Mouse (Mus musculus) olfactory bulb, adult 2 months (tissue): ENCODE measurements around the gene Immp2l. TPM values are rescaled to one million over a fixed set of nuclear protein-coding genes. Genes with fewer than 3 reads are reported as not detected.
"Not testable (repeated sequence)": the region's sequence is repeated elsewhere in the genome, so short reads cannot be mapped to it uniquely, and the experiment has no call there.

Experiments used
- H3K27ac ChIP-seq: fragments of 200-500 bp; 2 replicates; pipeline ENCODE4 v1.5.1; 2012; ENCODE audit warnings: low read depth, low read length; ENCODE audit not compliant: insufficient read depth
- H3K4me1 ChIP-seq: fragments of 200-500 bp; 2 replicates; pipeline ENCODE4 v1.6.1; 2012; ENCODE audit warnings: low read length; ENCODE audit not compliant: control insufficient read depth, insufficient read depth
- H3K4me3 ChIP-seq: fragments of 200-500 bp; 2 replicates; pipeline ENCODE4 v1.5.1; 2012; ENCODE audit warnings: mild to moderate bottlenecking, low read depth, low read length, moderate library complexity; ENCODE audit not compliant: insufficient read depth
- CTCF ChIP-seq: fragments of 200-500 bp; IDR thresholded peaks from 2 replicates; pipeline ENCODE4 v1.5.1; 2012; ENCODE audit warnings: low read depth, mild to moderate bottlenecking, low read length, moderate library complexity; ENCODE audit not compliant: insufficient read depth
- POLR2A ChIP-seq: fragments of 200-500 bp; IDR thresholded peaks from 2 replicates; pipeline ENCODE4 v1.6.1; 2012; ENCODE audit warnings: mild to moderate bottlenecking, low read depth, low read length, moderate library complexity; ENCODE audit not compliant: insufficient read depth
- WGBS: fragments of 180-500 bp; shearing (Covaris S2); methylation state at CpG from one replicate; pipeline ENCODE4 v1.1.7; 2018; 5-methylcytosine and 5-hydroxymethylcytosine counted together
- polyA plus RNA-seq: library from polyadenylated mRNA; stranded (reverse); fragments of >200 nt; gene quantifications from 2 replicates; pipeline ENCODE4 v1.2.4, GENCODE M21; 2012; ENCODE audit warnings: low replicate concordance; ENCODE audit not compliant: missing spikeins, insufficient read depth, insufficient read length

Gene Immp2l
- polyA plus RNA-seq, 1 experiment: not detected

GRCm38 (mm10) chr12:41727221-41727620 is 703.3 kb downstream of the Immp2l start:
- WGBS: 62% methylated on average over 3 of the region's 3 CpGs
- H3K4me3 ChIP-seq: no peak overlapping the region
- H3K4me1 ChIP-seq: no peaks in the 10 kb centered on the region
- H3K27ac ChIP-seq: no peak overlapping the region
- no peak for TF ChIP-seq CTCF
- no peak for TF ChIP-seq POLR2A

GRCm38 (mm10) chr12:41727764-41728338 is 704.0 kb downstream of the Immp2l start:
- no peak overlapping the region for H3K4me3 ChIP-seq
- no peak overlapping the region for H3K27ac ChIP-seq
- TF ChIP-seq POLR2A: no peak
- no peak for TF ChIP-seq CTCF
- no peaks in the 10 kb centered on the region for H3K4me1 ChIP-seq
- 62% methylated on average over 1 of the region's 1 CpGs for WGBS

- Histone ChIP-seq H3K4me1 (no peaks in the 10 kb centered on the region), H3K4me3 (no peak overlapping the region), H3K27ac (no peak overlapping the region)
- TF ChIP-seq POLR2A: no peak
- TF ChIP-seq CTCF: no peak
- 81% methylated on average over 1 of the region's 1 CpGs for WGBS
Measured at GRCm38 (mm10) chr12:41728467-41728866, 704.6 kb downstream of the Immp2l start.

DNA sequence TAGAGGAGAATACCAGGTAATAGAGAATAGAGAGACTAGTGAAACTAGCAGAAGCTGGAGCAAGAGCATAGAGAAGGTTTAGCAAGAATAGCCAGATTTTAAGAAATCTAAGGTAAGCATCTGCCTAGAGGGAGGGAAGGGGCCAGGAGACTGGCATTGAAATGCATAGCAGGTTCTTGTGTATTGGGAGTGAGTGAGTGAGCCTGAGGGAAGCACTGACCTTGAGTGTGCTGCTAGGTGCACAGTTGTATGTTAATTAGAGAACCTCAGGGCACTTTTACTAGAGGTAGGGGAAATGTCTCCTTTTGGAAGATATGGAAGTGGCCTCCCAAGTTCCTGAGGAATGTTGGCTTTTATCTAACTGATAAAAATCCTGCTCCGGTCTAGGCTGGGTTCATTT is 705.9 kb downstream of the Immp2l start:
- 97% methylated on average over 1 of the region's 1 CpGs for WGBS
- TF ChIP-seq POLR2A (no peak), CTCF (no peak)
- Histone ChIP-seq H3K4me3 (no peak overlapping the region), H3K4me1 (no peaks in the 10 kb centered on the region), H3K27ac (no peak overlapping the region)

DNA sequence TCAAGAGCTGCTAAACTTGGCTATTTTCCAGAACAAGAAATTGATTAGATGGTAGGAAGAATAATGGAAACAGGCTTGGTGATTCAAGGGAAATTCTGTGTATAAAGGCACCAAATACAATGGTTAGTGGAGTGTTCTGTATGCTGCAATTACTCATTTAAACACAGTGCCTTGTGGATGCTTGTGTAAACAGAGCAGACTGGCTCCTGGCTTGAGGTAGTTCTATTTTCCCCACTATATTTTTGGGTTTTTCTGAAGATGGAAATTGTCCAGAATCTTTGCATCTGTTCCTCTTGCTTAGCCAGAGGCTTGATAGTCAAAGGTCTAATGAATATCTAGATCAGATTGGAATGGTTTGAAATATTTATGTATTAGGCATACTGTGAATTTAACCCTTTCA is 709.3 kb downstream of the Immp2l start:
- H3K4me1 ChIP-seq: no peaks in the 10 kb centered on the region
- no peak overlapping the region for H3K27ac ChIP-seq
- H3K4me3 ChIP-seq: no peak overlapping the region
- TF ChIP-seq CTCF (no peak), POLR2A (no peak)

- WGBS: 84% methylated on average over 3 of the region's 3 CpGs
- H3K4me1 ChIP-seq: no peaks in the 10 kb centered on the region
- TF ChIP-seq CTCF (no peak), POLR2A (no peak)
- H3K4me3 ChIP-seq: no peak overlapping the region
- no peak overlapping the region for H3K27ac ChIP-seq
Measured at GRCm38 (mm10) chr12:41742887-41743286, 719.0 kb downstream of the Immp2l start.

DNA sequence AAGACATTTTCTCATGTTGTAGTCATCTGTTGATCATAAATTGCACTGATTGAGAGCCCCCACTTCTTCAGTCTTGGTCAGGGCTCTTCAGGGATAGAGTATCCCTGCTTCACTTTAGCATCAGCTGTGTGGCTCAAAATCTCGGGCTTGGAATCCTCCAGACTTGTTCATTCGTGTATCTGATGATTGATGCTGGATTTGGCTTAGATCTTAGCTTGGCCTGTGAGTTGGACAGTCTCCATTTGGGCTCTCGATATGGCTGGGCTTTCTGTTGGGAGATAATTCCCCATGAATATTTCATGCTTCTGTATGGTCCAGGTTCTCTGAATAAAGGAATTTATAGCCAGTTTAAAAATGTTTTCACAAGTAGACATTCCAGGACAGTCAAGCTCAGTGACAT is 739.5 kb downstream of the Immp2l start:
- Histone ChIP-seq H3K27ac (no peak overlapping the region), H3K4me1 (no peaks in the 10 kb centered on the region), H3K4me3 (no peak overlapping the region)
- 37% methylated on average over 3 of the region's 3 CpGs for WGBS
- TF ChIP-seq CTCF (no peak), POLR2A (no peak)

GRCm38 (mm10) chr12:41773961-41774360 is 750.1 kb downstream of the Immp2l start:
- Histone ChIP-seq H3K4me1 (no peaks in the 10 kb centered on the region), H3K27ac (no peak overlapping the region), H3K4me3 (no peak overlapping the region)
- 78% methylated on average over 3 of the region's 3 CpGs for WGBS
- TF ChIP-seq POLR2A (no peak), CTCF (no peak)

GRCm38 (mm10) chr12:41774623-41775323 is 750.9 kb downstream of the Immp2l start:
- Histone ChIP-seq H3K4me1 (no peaks in the 10 kb centered on the region), H3K4me3 (no peak overlapping the region), H3K27ac (no peak overlapping the region)
- 95% methylated on average over 5 of the region's 5 CpGs for WGBS
- TF ChIP-seq CTCF (no peak), POLR2A (no peak)

- not testable (repeated sequence) for H3K27ac ChIP-seq, H3K4me3 ChIP-seq, H3K4me1 ChIP-seq
- WGBS: no CpG with 5 or more reads among the region's 4 CpGs
Measured at GRCm38 (mm10) chr12:41777762-41778161, 753.9 kb downstream of the Immp2l start.

- H3K4me3 ChIP-seq, H3K4me1 ChIP-seq, H3K27ac ChIP-seq: not testable (repeated sequence)
- WGBS: 81% methylated on average over 1 of the region's 1 CpGs
Measured at GRCm38 (mm10) chr12:41793681-41794080, 769.8 kb downstream of the Immp2l start.
